15 mouse cellular contexts compared by ENCODE assay signal in genomic region chr2:28527436-28528353, GRCm38 (mm10). TPM values are rescaled to one million over a fixed set of nuclear protein-coding genes. Genes with fewer than 3 reads are reported as not detected.
DNase-seq lines count a peak whose midpoint lies in the region; ATAC-seq lines count a peak whose summit lies in the region.
"Had no signal": no experiment of that assay in that cellular context is flagged by ENCODE, and none has a peak within 500 bp of the region (broad histone marks: within the 10 kb centered on the region; RNA-seq: fewer than 3 reads in every experiment).

No protein-coding gene starts in this region.

- no peak overlapping the region for H3K4me3 ChIP-seq in hindbrain, embryonic 13.5 days
- H3K4me3 ChIP-seq in hindbrain, embryonic 16.5 days (ENCODE audit: low read length), result no peak overlapping the region
- no peak overlapping the region for H3K4me3 ChIP-seq in embryonic facial prominence, embryonic 15.5 days (replicated peaks)
- H3K4me3 ChIP-seq in neural tube, embryonic 14.5 days (ENCODE audit: low read depth, low read length), result no peak overlapping the region
- H3K4me3 ChIP-seq: heart, embryonic 15.5 days; limb, embryonic 12.5 days had no signal

- peak overlapping the region; percentile 46; the same call in 1 of the 2 replicates for H3K9ac ChIP-seq in hindbrain, embryonic 13.5 days
- H3K9ac ChIP-seq in hindbrain, embryonic 16.5 days (ENCODE audit: low read depth, low read length), result no peak overlapping the region
- no peak overlapping the region for H3K9ac ChIP-seq in embryonic facial prominence, embryonic 15.5 days
- H3K9ac ChIP-seq in neural tube, embryonic 14.5 days (replicated peaks; ENCODE audit: low read depth, low read length), result 0 out of 2 replicates have a peak overlapping the region, but pooled peaks have one; percentile 2
- H3K9ac ChIP-seq: heart, embryonic 15.5 days; limb, embryonic 12.5 days had no signal

- H3K27ac ChIP-seq in hindbrain, embryonic 13.5 days, result no peak overlapping the region
- no peak overlapping the region for H3K27ac ChIP-seq in hindbrain, embryonic 16.5 days (ENCODE audit: low read depth, low read length)
- 0 out of 2 replicates have a peak overlapping the region, but pooled peaks have one; percentile 19 for H3K27ac ChIP-seq in embryonic facial prominence, embryonic 15.5 days (replicated peaks)
- no peak overlapping the region for H3K27ac ChIP-seq in neural tube, embryonic 14.5 days (ENCODE audit: low read depth, low read length)

- no peaks in the 10 kb centered on the region for H3K9me3 ChIP-seq in hindbrain, embryonic 13.5 days
- no peaks in the 10 kb centered on the region for H3K9me3 ChIP-seq in hindbrain, embryonic 16.5 days (ENCODE audit: control insufficient read depth, low read length)
- no peaks in the 10 kb centered on the region for H3K9me3 ChIP-seq in embryonic facial prominence, embryonic 15.5 days (replicated peaks)
- H3K9me3 ChIP-seq in neural tube, embryonic 14.5 days (ENCODE audit: control insufficient read depth, low read length), result no peaks in the 10 kb centered on the region
- H3K9me3 ChIP-seq: heart, embryonic 15.5 days; limb, embryonic 12.5 days had no signal

- no peak overlapping the region for H3K4me2 ChIP-seq in hindbrain, embryonic 13.5 days
- no peak overlapping the region for H3K4me2 ChIP-seq in hindbrain, embryonic 16.5 days (ENCODE audit: low read length)
- H3K4me2 ChIP-seq in embryonic facial prominence, embryonic 15.5 days (replicated peaks), result no peak overlapping the region
- H3K4me2 ChIP-seq in neural tube, embryonic 14.5 days (ENCODE audit: low read depth, low read length), result no peak overlapping the region
- H3K4me2 ChIP-seq: heart, embryonic 15.5 days; limb, embryonic 12.5 days had no signal

- H3K4me1 ChIP-seq in hindbrain, embryonic 13.5 days (replicated peaks), result peaks cover 97% of the 10 kb centered on the region
- H3K4me1 ChIP-seq in hindbrain, embryonic 16.5 days (ENCODE audit: control insufficient read depth, insufficient read depth, low read depth, low read length), result peaks cover 60% of the 10 kb centered on the region
- peaks cover 95% of the 10 kb centered on the region for H3K4me1 ChIP-seq in embryonic facial prominence, embryonic 15.5 days
- H3K4me1 ChIP-seq in neural tube, embryonic 14.5 days (ENCODE audit: control insufficient read depth, insufficient read depth, low read length), result peaks cover 57% of the 10 kb centered on the region

- no peaks in the 10 kb centered on the region for H3K27me3 ChIP-seq in hindbrain, embryonic 13.5 days
- H3K27me3 ChIP-seq in hindbrain, embryonic 16.5 days (replicated peaks; ENCODE audit: control insufficient read depth, insufficient read depth, low read length), result no peaks in the 10 kb centered on the region
- H3K27me3 ChIP-seq in embryonic facial prominence, embryonic 15.5 days, result no peaks in the 10 kb centered on the region
- no peaks in the 10 kb centered on the region for H3K27me3 ChIP-seq in neural tube, embryonic 14.5 days (ENCODE audit: control insufficient read depth, insufficient read depth, low read length)
- H3K27me3 ChIP-seq: heart, embryonic 15.5 days; limb, embryonic 12.5 days had no signal

- WGBS in hindbrain, embryonic 13.5 days, result 86% methylated on average over 20 of the region's 20 CpGs
- 78% methylated on average over 20 of the region's 20 CpGs for WGBS in hindbrain, embryonic 16.5 days
- WGBS in embryonic facial prominence, embryonic 15.5 days, result 77% methylated on average over 20 of the region's 20 CpGs
- WGBS in neural tube, embryonic 14.5 days, result 87% methylated on average over 20 of the region's 20 CpGs

- DNase-seq in cerebellum, adult 8-10 months, result peak; percentile 49
- no peak for DNase-seq in lung, postnatal 4 days
- DNase-seq: gastrocnemius, postnatal 10 days; lung, adult 18-20 months had no signal

- peaks cover 1% of the 10 kb centered on the region for H3K36me3 ChIP-seq in hindbrain, embryonic 13.5 days
- no peaks in the 10 kb centered on the region for H3K36me3 ChIP-seq in hindbrain, embryonic 16.5 days (ENCODE audit: control insufficient read depth, insufficient read depth, low read length)
- H3K36me3 ChIP-seq in embryonic facial prominence, embryonic 15.5 days, result no peaks in the 10 kb centered on the region
- no peaks in the 10 kb centered on the region for H3K36me3 ChIP-seq in neural tube, embryonic 14.5 days (ENCODE audit: control insufficient read depth, insufficient read depth, low read length)
- H3K36me3 ChIP-seq: heart, embryonic 15.5 days; limb, embryonic 12.5 days had no signal

- no peak for ATAC-seq in hindbrain, embryonic 13.5 days (ENCODE audit: low FRiP score)
- ATAC-seq in hindbrain, embryonic 16.5 days, result no peak
- no peak for ATAC-seq in embryonic facial prominence, embryonic 15.5 days (ENCODE audit: insufficient number of reproducible peaks, low FRiP score, low TSS enrichment, low read depth)
- ATAC-seq in neural tube, embryonic 14.5 days (ENCODE audit: low read depth), result no peak
- no peak for ATAC-seq in megakaryocyte-erythroid progenitor cell, adult 5-6 weeks (replicated peaks; ENCODE audit: low FRiP score, low TSS enrichment, poor library complexity, severe bottlenecking)

RNA-seq across cellular contexts. Expression of gene Ralgds, which starts 14.8 kb away (rescaled TPM):
- 78.9 and 87.9 TPM in 2 replicates for polyA plus RNA-seq in hindbrain, embryonic 13.5 days (2015; fragmentation: Nextera tagmentation; extraction: Ambion mirVana)
- polyA plus RNA-seq in hindbrain, embryonic 16.5 days (2015; fragmentation: Nextera tagmentation; extraction: Ambion mirVana), result 75.0 and 84.9 TPM in 2 replicates
- 69.3 and 70.8 TPM in 2 replicates for polyA plus RNA-seq in embryonic facial prominence, embryonic 15.5 days (2015; fragmentation: Nextera tagmentation; extraction: Ambion mirVana)
- polyA plus RNA-seq in neural tube, embryonic 14.5 days (2014; fragmentation: Nextera tagmentation; extraction: Ambion mirVana), result 76.5 and 88.2 TPM in 2 replicates
- total RNA-seq in megakaryocyte-erythroid progenitor cell, adult 5-6 weeks (2014; fragmentation: Nextera tagmentation), result 1.7 and 5.5 TPM in 2 replicates
- total RNA-seq in megakaryocyte-erythroid progenitor cell, adult 5-6 weeks (2017), result 0.56 and 0.88 TPM in 2 replicates

RNA-seq across cellular contexts. Expression of gene Gm10134, which starts 21.8 kb away (rescaled TPM):
- 2.1 and 3.6 TPM in 2 replicates for polyA plus RNA-seq in hindbrain, embryonic 13.5 days (2015; fragmentation: Nextera tagmentation; extraction: Ambion mirVana)
- polyA plus RNA-seq in hindbrain, embryonic 16.5 days (2015; fragmentation: Nextera tagmentation; extraction: Ambion mirVana), result 2.5 and 2.6 TPM in 2 replicates
- 1.7 and 2.2 TPM in 2 replicates for polyA plus RNA-seq in embryonic facial prominence, embryonic 15.5 days (2015; fragmentation: Nextera tagmentation; extraction: Ambion mirVana)
- polyA plus RNA-seq in neural tube, embryonic 14.5 days (2014; fragmentation: Nextera tagmentation; extraction: Ambion mirVana), result 3.5 TPM in 1 of 2 replicates, not detected in the other
- not detected in 2 replicates for total RNA-seq in megakaryocyte-erythroid progenitor cell, adult 5-6 weeks (2014; fragmentation: Nextera tagmentation)
- total RNA-seq in megakaryocyte-erythroid progenitor cell, adult 5-6 weeks (2017), result not detected in 2 replicates
- total RNA-seq: layer of hippocampus, postnatal 14 days; megakaryocyte, adult 5-6 weeks had no signal
- polyA plus RNA-seq: forebrain, embryonic 11.5 days had no signal

RNA-seq across cellular contexts. Expression of gene Gbgt1, which starts 31.0 kb away (rescaled TPM):
- polyA plus RNA-seq in hindbrain, embryonic 13.5 days (2015; fragmentation: Nextera tagmentation; extraction: Ambion mirVana), result 0.52 and 1.0 TPM in 2 replicates
- polyA plus RNA-seq in hindbrain, embryonic 16.5 days (2015; fragmentation: Nextera tagmentation; extraction: Ambion mirVana), result 1.7 and 2.0 TPM in 2 replicates
- polyA plus RNA-seq in embryonic facial prominence, embryonic 15.5 days (2015; fragmentation: Nextera tagmentation; extraction: Ambion mirVana), result 0.95 and 1.2 TPM in 2 replicates
- polyA plus RNA-seq in neural tube, embryonic 14.5 days (2014; fragmentation: Nextera tagmentation; extraction: Ambion mirVana), result 0.23 and 1.6 TPM in 2 replicates
- total RNA-seq in megakaryocyte-erythroid progenitor cell, adult 5-6 weeks (2014; fragmentation: Nextera tagmentation), result not detected in 2 replicates
- total RNA-seq in megakaryocyte-erythroid progenitor cell, adult 5-6 weeks (2017), result not detected in 2 replicates

RNA-seq across cellular contexts. Expression of gene Cel, which starts 35.5 kb away (rescaled TPM):
- 0.08 and 0.13 TPM in 2 replicates for polyA plus RNA-seq in hindbrain, embryonic 13.5 days (2015; fragmentation: Nextera tagmentation; extraction: Ambion mirVana)
- polyA plus RNA-seq in hindbrain, embryonic 16.5 days (2015; fragmentation: Nextera tagmentation; extraction: Ambion mirVana), result not detected in 2 replicates
- polyA plus RNA-seq in embryonic facial prominence, embryonic 15.5 days (2015; fragmentation: Nextera tagmentation; extraction: Ambion mirVana), result 0.08 TPM in 1 of 2 replicates, not detected in the other
- not detected in 2 replicates for polyA plus RNA-seq in neural tube, embryonic 14.5 days (2014; fragmentation: Nextera tagmentation; extraction: Ambion mirVana)
- total RNA-seq in megakaryocyte-erythroid progenitor cell, adult 5-6 weeks (2014; fragmentation: Nextera tagmentation), result not detected in 2 replicates
- not detected in 2 replicates for total RNA-seq in megakaryocyte-erythroid progenitor cell, adult 5-6 weeks (2017)
- total RNA-seq: gastrocnemius, postnatal 10 days; layer of hippocampus, postnatal 14 days; megakaryocyte, adult 5-6 weeks had no signal
- polyA plus RNA-seq: forebrain, embryonic 11.5 days; kidney, postnatal 0 days; limb, embryonic 12.5 days had no signal

RNA-seq across cellular contexts. Expression of gene Gtf3c5, which starts 55.9 kb away (rescaled TPM):
- polyA plus RNA-seq in hindbrain, embryonic 13.5 days (2015; fragmentation: Nextera tagmentation; extraction: Ambion mirVana), result 40.8 and 46.8 TPM in 2 replicates
- 39.5 and 44.1 TPM in 2 replicates for polyA plus RNA-seq in hindbrain, embryonic 16.5 days (2015; fragmentation: Nextera tagmentation; extraction: Ambion mirVana)
- 45.9 and 47.7 TPM in 2 replicates for polyA plus RNA-seq in embryonic facial prominence, embryonic 15.5 days (2015; fragmentation: Nextera tagmentation; extraction: Ambion mirVana)
- polyA plus RNA-seq in neural tube, embryonic 14.5 days (2014; fragmentation: Nextera tagmentation; extraction: Ambion mirVana), result 28.0 and 30.7 TPM in 2 replicates
- 33.9 and 43.0 TPM in 2 replicates for total RNA-seq in megakaryocyte-erythroid progenitor cell, adult 5-6 weeks (2014; fragmentation: Nextera tagmentation)
- 18.8 and 25.7 TPM in 2 replicates for total RNA-seq in megakaryocyte-erythroid progenitor cell, adult 5-6 weeks (2017)

Comparison
In these comparisons a context has a peak if more than half of its experiments do, and no peak if none do; other contexts are left out.
1. H3K9ac ChIP-seq: peak in hindbrain, embryonic 13.5 days (single experiment) and neural tube, embryonic 14.5 days (single experiment); none in hindbrain, embryonic 16.5 days (single experiment) and embryonic facial prominence, embryonic 15.5 days (single experiment).